Mouse (Mus musculus): ENCODE measurements around the gene Fbxl19.
"Not testable (repeated sequence)": the region's sequence is repeated elsewhere in the genome, so short reads cannot be mapped to it uniquely, and the experiment has no call there.

The Fbxl19 gene

DNA sequence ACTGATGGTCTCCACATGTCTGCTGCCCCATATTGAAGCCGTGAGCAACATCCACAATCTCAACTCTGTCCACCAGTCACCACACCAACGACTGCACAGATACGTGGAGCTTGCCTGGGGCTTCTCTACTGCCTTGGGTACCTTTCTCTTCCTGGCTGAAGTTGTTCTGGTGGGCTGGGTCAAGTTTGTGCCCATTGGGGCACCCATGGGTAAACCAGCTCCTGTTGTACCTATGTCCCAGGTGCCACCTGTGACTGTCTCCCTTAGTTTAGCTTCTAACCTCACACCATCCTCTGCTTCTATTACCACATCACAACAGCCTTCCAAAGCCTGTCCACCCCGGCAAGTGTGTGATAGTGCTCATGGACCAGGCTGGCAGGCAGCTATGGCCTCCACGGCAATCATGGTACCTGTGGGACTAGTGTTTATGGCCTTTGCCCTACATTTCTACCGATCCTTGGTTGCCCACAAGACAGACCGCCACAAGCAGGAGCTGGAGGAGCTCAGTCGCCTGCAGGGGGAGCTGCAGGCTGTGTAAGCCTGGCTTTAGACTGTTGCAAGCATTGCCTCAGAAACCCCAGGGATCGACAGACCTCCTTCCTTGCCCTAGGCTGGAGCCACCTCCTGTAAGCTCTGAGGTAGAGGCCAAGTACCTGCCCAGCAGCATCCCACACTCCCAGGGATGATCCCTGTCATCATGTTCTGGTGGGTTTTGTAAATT, 29.5 kb downstream of the Fbxl19 start:
- Histone ChIP-seq H3K36me3 (ENCODE audit: insufficient read depth, low read length) (peaks cover 32% of the 10 kb centered on the region), H3K27me3 (ENCODE audit: insufficient read depth, low read length) (no peaks in the 10 kb centered on the region), H3K9me3 (ENCODE audit: low read length) (no peaks in the 10 kb centered on the region), H3K4me3 (replicated peaks; ENCODE audit: low read length) (no peak overlapping the region), H3K4me1 (replicated peaks; ENCODE audit: low read depth, low read length) (peaks cover 69% of the 10 kb centered on the region)
- TF ChIP-seq NANOG (IDR thresholded peaks at IDR 0.05; ENCODE audit: borderline replicate concordance, low read length) (no peak), CTCF (conservative IDR thresholded peaks at IDR 0.05; ENCODE audit: low read length) (peak; percentile 75)

GRCm38 (mm10) chr7:127775837-127776236, 31.5 kb downstream of the Fbxl19 start:
- Histone ChIP-seq H3K4me1 (replicated peaks; ENCODE audit: low read depth, low read length) (peaks cover 65% of the 10 kb centered on the region), H3K36me3 (ENCODE audit: insufficient read depth, low read length) (peaks cover 52% of the 10 kb centered on the region), H3K4me3 (replicated peaks; ENCODE audit: low read length) (peak overlapping the region; percentile 89)
- not testable (repeated sequence) for H3K9me3 ChIP-seq (ENCODE audit: low read length); H3K27me3 ChIP-seq (ENCODE audit: insufficient read depth, low read length)

DNA sequence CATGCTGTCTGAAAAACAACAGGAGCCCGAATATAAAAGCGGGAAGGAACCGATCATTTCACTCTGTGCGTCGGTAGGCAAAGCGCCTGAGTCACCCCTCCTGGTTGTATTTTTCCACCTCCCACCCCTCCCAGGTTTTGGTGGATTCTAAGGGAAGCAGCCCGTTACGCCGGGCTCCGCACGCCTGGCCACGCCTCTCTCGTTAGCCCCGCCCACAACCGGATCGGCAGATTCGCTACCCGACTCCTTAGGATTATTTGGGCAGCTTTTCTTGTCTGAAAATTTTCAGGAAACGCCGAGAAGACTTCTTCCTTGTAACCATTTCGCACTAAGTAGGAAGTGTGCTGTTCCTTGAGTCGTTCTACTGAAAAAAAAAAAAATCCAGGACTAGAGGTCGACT, 32.1 kb downstream of the Fbxl19 start, which contains the start of gene Setd1a:
Setd1a (plus strand) TSS at position 245 of the 400 bp plus-strand sequence.
- TF ChIP-seq CTCF (conservative IDR thresholded peaks at IDR 0.05; ENCODE audit: low read length) (no peak), POU5F1 (IDR thresholded peaks at IDR 0.05; ENCODE audit: borderline replicate concordance, low read length) (no peak), NANOG (IDR thresholded peaks at IDR 0.05; ENCODE audit: borderline replicate concordance, low read length) (no peak)
- Histone ChIP-seq H3K36me3 (ENCODE audit: insufficient read depth, low read length) (peaks cover 58% of the 10 kb centered on the region), H3K27me3 (ENCODE audit: insufficient read depth, low read length) (no peaks in the 10 kb centered on the region), H3K4me1 (replicated peaks; ENCODE audit: low read depth, low read length) (peaks cover 59% of the 10 kb centered on the region), H3K4me3 (replicated peaks; ENCODE audit: low read length) (peak within 1 kb of the TSS; percentile 89), H3K9me3 (ENCODE audit: low read length) (no peaks in the 10 kb centered on the region)

DNA sequence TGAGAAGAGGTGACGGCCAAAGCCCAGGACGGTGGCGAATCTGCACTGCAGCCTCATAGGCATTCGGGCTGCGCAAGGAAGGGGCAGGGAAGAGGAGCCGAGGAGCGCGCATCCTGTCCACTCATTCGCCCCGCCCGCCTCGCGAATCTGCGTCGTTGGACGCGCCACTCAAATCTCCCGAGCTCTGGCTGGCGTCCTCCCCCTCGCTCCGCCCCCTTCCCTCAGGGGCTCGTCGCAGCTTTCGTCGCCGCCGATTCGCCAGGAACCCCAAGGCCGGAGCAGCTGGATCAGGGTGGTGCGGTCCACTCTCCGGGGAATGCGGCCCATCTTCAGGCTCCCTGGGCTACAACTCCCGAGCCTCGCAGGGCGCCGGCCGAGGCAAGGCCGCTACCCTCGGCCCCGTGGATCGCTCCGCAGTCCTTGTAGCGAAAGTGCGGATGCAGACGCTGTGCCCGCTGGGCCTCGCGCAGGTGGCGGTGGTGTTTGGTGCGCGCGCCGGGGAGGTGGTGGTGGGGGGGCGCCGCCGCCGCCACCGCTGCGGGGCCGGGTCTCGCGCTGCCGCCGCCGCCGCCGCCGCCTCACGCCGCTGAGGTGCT, 32.6 kb downstream of the Fbxl19 start:
- Histone ChIP-seq H3K4me3 (replicated peaks; ENCODE audit: low read length) (peak overlapping the region; percentile 89), H3K36me3 (ENCODE audit: insufficient read depth, low read length) (peaks cover 63% of the 10 kb centered on the region), H3K27me3 (ENCODE audit: insufficient read depth, low read length) (no peaks in the 10 kb centered on the region), H3K4me1 (replicated peaks; ENCODE audit: low read depth, low read length) (peaks cover 53% of the 10 kb centered on the region), H3K9me3 (ENCODE audit: low read length) (no peaks in the 10 kb centered on the region)
- TF ChIP-seq CTCF (conservative IDR thresholded peaks at IDR 0.05; ENCODE audit: low read length) (no peak), NANOG (IDR thresholded peaks at IDR 0.05; ENCODE audit: borderline replicate concordance, low read length) (no peak), POU5F1 (IDR thresholded peaks at IDR 0.05; ENCODE audit: borderline replicate concordance, low read length) (no peak)

GRCm38 (mm10) chr7:127777474-127778266, 33.3 kb downstream of the Fbxl19 start:
- H3K9me3 ChIP-seq (ENCODE audit: low read length) = no peaks in the 10 kb centered on the region
- TF ChIP-seq CTCF (conservative IDR thresholded peaks at IDR 0.05; ENCODE audit: low read length) (no peak), NANOG (IDR thresholded peaks at IDR 0.05; ENCODE audit: borderline replicate concordance, low read length) (no peak), POU5F1 (IDR thresholded peaks at IDR 0.05; ENCODE audit: borderline replicate concordance, low read length) (no peak)
- no peaks in the 10 kb centered on the region for H3K27me3 ChIP-seq (ENCODE audit: insufficient read depth, low read length)
- H3K36me3 ChIP-seq (ENCODE audit: insufficient read depth, low read length) = peaks cover 70% of the 10 kb centered on the region
- H3K4me1 ChIP-seq (replicated peaks; ENCODE audit: low read depth, low read length) = peaks cover 46% of the 10 kb centered on the region
- peak overlapping the region; percentile 89 for H3K4me3 ChIP-seq (replicated peaks; ENCODE audit: low read length)

- Histone ChIP-seq H3K27me3 (ENCODE audit: insufficient read depth, low read length) (no peaks in the 10 kb centered on the region), H3K4me1 (replicated peaks; ENCODE audit: low read depth, low read length) (peaks cover 40% of the 10 kb centered on the region), H3K9me3 (ENCODE audit: low read length) (no peaks in the 10 kb centered on the region), H3K4me3 (replicated peaks; ENCODE audit: low read length) (peak overlapping the region; percentile 89), H3K36me3 (ENCODE audit: insufficient read depth, low read length) (peaks cover 74% of the 10 kb centered on the region)
- TF ChIP-seq NANOG (IDR thresholded peaks at IDR 0.05; ENCODE audit: borderline replicate concordance, low read length) (no peak), CTCF (conservative IDR thresholded peaks at IDR 0.05; ENCODE audit: low read length) (no peak), POU5F1 (IDR thresholded peaks at IDR 0.05; ENCODE audit: borderline replicate concordance, low read length) (no peak)
These were observed 34.0 kb downstream of the Fbxl19 start for GRCm38 (mm10) chr7:127778350-127778749.

GRCm38 (mm10) chr7:127785308-127785707, 41.0 kb downstream of the Fbxl19 start, which contains the start of gene Gm49388:
TSS of gene Gm49388 (plus strand) at chr7:127785608.
- H3K4me3 ChIP-seq (replicated peaks; ENCODE audit: low read length) = no peak within 1 kb of the TSS
- H3K9me3 ChIP-seq (ENCODE audit: low read length) = no peaks in the 10 kb centered on the region
- H3K4me1 ChIP-seq (replicated peaks; ENCODE audit: low read depth, low read length) = peaks cover 17% of the 10 kb centered on the region
- no peak for TF ChIP-seq CTCF (conservative IDR thresholded peaks at IDR 0.05; ENCODE audit: low read length)
- no peak for TF ChIP-seq NANOG (IDR thresholded peaks at IDR 0.05; ENCODE audit: borderline replicate concordance, low read length)
- TF ChIP-seq POU5F1 (IDR thresholded peaks at IDR 0.05; ENCODE audit: borderline replicate concordance, low read length) = no peak
- H3K36me3 ChIP-seq (ENCODE audit: insufficient read depth, low read length) = peaks cover 97% of the 10 kb centered on the region
- H3K27me3 ChIP-seq (ENCODE audit: insufficient read depth, low read length) = no peaks in the 10 kb centered on the region

GRCm38 (mm10) chr7:127797076-127797845, 52.9 kb downstream of the Fbxl19 start:
- H3K4me1 ChIP-seq (replicated peaks; ENCODE audit: low read depth, low read length) = peaks cover 64% of the 10 kb centered on the region
- no peaks in the 10 kb centered on the region for H3K9me3 ChIP-seq (ENCODE audit: low read length)
- H3K36me3 ChIP-seq (ENCODE audit: insufficient read depth, low read length) = peaks cover 87% of the 10 kb centered on the region
- no peaks in the 10 kb centered on the region for H3K27me3 ChIP-seq (ENCODE audit: insufficient read depth, low read length)
- no peak for TF ChIP-seq CTCF (conservative IDR thresholded peaks at IDR 0.05; ENCODE audit: low read length)
- no peak for TF ChIP-seq NANOG (IDR thresholded peaks at IDR 0.05; ENCODE audit: borderline replicate concordance, low read length)
- TF ChIP-seq POU5F1 (IDR thresholded peaks at IDR 0.05; ENCODE audit: borderline replicate concordance, low read length) = no peak
- H3K4me3 ChIP-seq (replicated peaks; ENCODE audit: low read length) = no peak overlapping the region

All from E14TG2a.4 (cell line).